Mouse (Mus musculus) cerebellum, adult 2 months (tissue): ENCODE measurements at regions not wholly inside any gene's neighbourhood (a gene's known extent, or its start where the extent isn't known, plus 50 kb on each side); places are given as distances from the start of the nearest gene placed in this dataset.

Source experiments
- CTCF ChIP-seq: fragments of 200-500 bp; IDR thresholded peaks from 2 replicates; pipeline ENCODE4 v1.5.1; 2011; ENCODE audit warnings: low read depth, mild to moderate bottlenecking, control low read depth, low read length, moderate library complexity, borderline replicate concordance; ENCODE audit not compliant: insufficient read depth
- POLR2A ChIP-seq: fragments of 200-500 bp; IDR thresholded peaks from 2 replicates; pipeline ENCODE4 v1.6.1; 2011; ENCODE audit warnings: low read length, control low read depth, borderline replicate concordance; ENCODE audit not compliant: insufficient read depth

DNA sequence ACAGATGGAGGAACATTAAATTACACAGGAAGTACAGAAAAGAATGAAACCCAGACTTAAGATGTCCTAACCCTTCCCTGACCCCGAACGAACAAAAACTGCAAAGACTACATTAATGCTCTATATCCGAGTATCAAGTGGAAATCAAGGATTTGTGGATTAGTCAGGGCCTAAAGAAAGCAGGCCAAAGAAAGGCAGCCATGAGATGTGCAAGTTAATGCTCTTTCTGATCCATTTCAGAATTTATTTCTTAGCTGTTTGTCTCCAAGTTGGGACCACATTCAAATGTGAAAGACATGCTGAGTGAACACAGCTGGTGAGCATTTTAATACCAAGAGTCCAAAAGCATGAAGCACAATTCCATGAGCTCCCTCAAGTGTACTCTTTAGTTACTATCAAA is 97.1 kb upstream of the Arhgef26 start:
- TF ChIP-seq POLR2A (no peak), CTCF (no peak)
